Mouse (Mus musculus) bone marrow, adult 2 months (tissue): ENCODE measurements around the gene Fxyd3. TPM values are rescaled to one million over a fixed set of nuclear protein-coding genes. Genes with fewer than 3 reads are reported as not detected.
A peak's percentile ranks its signal among the peaks of the same experiment; 100 is the strongest.

Source experiments
- H3K27ac ChIP-seq: fragments of 200-500 bp; 2 replicates; pipeline ENCODE4 v1.5.1; 2012; ENCODE audit warnings: low read depth, mild to moderate bottlenecking, control low read depth, inconsistent platforms, low read length; ENCODE audit not compliant: control insufficient read depth, poor library complexity, insufficient read depth
- H3K4me1 ChIP-seq: fragments of 200-500 bp; 2 replicates; pipeline ENCODE4 v1.6.1; 2011; ENCODE audit warnings: low read length; ENCODE audit not compliant: control insufficient read depth, insufficient read depth
- H3K4me3 ChIP-seq: fragments of 200-500 bp; replicated peaks from 2 replicates; pipeline ENCODE3; 2011; ENCODE audit warnings: mild to moderate bottlenecking, low read depth, low read length, control low read depth; ENCODE audit not compliant: control insufficient read depth
- CTCF ChIP-seq: fragments of 200-500 bp; IDR thresholded peaks from 2 replicates; pipeline ENCODE4 v1.5.1; 2011; ENCODE audit warnings: low read length, control low read depth; ENCODE audit not compliant: control insufficient read depth, insufficient read depth
- POLR2A ChIP-seq: fragments of 200-500 bp; IDR thresholded peaks from 2 replicates; pipeline ENCODE4 v1.6.1; 2011; ENCODE audit warnings: low read depth, mild to moderate bottlenecking, control low read depth, low read length, borderline replicate concordance; ENCODE audit not compliant: control insufficient read depth
- WGBS: fragments of 180-500 bp; shearing (Covaris S2); methylation state at CpG from one replicate; pipeline ENCODE4 v1.1.7; 2018; 5-methylcytosine and 5-hydroxymethylcytosine counted together
- polyA plus RNA-seq: library from polyadenylated mRNA; stranded (reverse); fragments of >200 nt; gene quantifications from 2 replicates; pipeline ENCODE4 v1.2.4, GENCODE M21; 2011; ENCODE audit warnings: low replicate concordance; ENCODE audit not compliant: missing spikeins, insufficient read depth, insufficient read length

Gene Fxyd3
- polyA plus RNA-seq, 1 experiment, result not detected

GRCm38 (mm10) chr7:31116721-31117145, 40.2 kb upstream of the Fxyd3 start:
- Histone ChIP-seq H3K4me1 (no peaks in the 10 kb centered on the region), H3K4me3 (no peak overlapping the region), H3K27ac (no peak overlapping the region)
- TF ChIP-seq CTCF (no peak), POLR2A (no peak)
- WGBS, result 85% methylated on average over 16 of the region's 16 CpGs

GRCm38 (mm10) chr7:31115587-31116043, 39.1 kb upstream of the Fxyd3 start:
- Histone ChIP-seq H3K27ac (no peak overlapping the region), H3K4me1 (peaks cover 2% of the 10 kb centered on the region; the same call in 1 of the 2 replicates), H3K4me3 (no peak overlapping the region)
- TF ChIP-seq CTCF (no peak), POLR2A (no peak)
- WGBS, result 15% methylated on average over 17 of the region's 17 CpGs

GRCm38 (mm10) chr7:31115182-31115581, 38.7 kb upstream of the Fxyd3 start, which contains the start of gene Hpn:
Gene Hpn (minus strand): TSS chr7:31115290.
- H3K27ac ChIP-seq, result no peak within 1 kb of the TSS
- no peak for TF ChIP-seq CTCF
- no peak for TF ChIP-seq POLR2A
- peaks cover 2% of the 10 kb centered on the region; the same call in 1 of the 2 replicates for H3K4me1 ChIP-seq
- 61% methylated on average over 15 of the region's 15 CpGs for WGBS
- H3K4me3 ChIP-seq, result no peak within 1 kb of the TSS

GRCm38 (mm10) chr7:31114646-31115045, 38.1 kb upstream of the Fxyd3 start:
- peaks cover 2% of the 10 kb centered on the region; the same call in 1 of the 2 replicates for H3K4me1 ChIP-seq
- WGBS, result 82% methylated on average over 10 of the region's 10 CpGs
- H3K4me3 ChIP-seq, result no peak overlapping the region
- no peak overlapping the region for H3K27ac ChIP-seq
- TF ChIP-seq POLR2A (no peak), CTCF (no peak)

GRCm38 (mm10) chr7:31113800-31114199, 37.3 kb upstream of the Fxyd3 start:
- Histone ChIP-seq H3K4me1 (peaks cover 2% of the 10 kb centered on the region; the same call in 1 of the 2 replicates), H3K27ac (no peak overlapping the region), H3K4me3 (no peak overlapping the region)
- TF ChIP-seq CTCF (no peak), POLR2A (no peak)
- WGBS, result 77% methylated on average over 6 of the region's 6 CpGs

- H3K4me1 ChIP-seq, result peaks cover 2% of the 10 kb centered on the region; the same call in 1 of the 2 replicates
- 53% methylated on average over 4 of the region's 4 CpGs for WGBS
- no peak overlapping the region for H3K27ac ChIP-seq
- H3K4me3 ChIP-seq, result no peak overlapping the region
- no peak for TF ChIP-seq CTCF
- no peak for TF ChIP-seq POLR2A
Measured at GRCm38 (mm10) chr7:31112036-31112435, 35.5 kb upstream of the Fxyd3 start.

- H3K27ac ChIP-seq, result 0 out of 2 replicates have a peak overlapping the region, but pooled peaks have one; percentile 8
- WGBS, result 27% methylated on average over 15 of the region's 15 CpGs
- H3K4me1 ChIP-seq, result peaks cover 2% of the 10 kb centered on the region; the same call in 1 of the 2 replicates
- TF ChIP-seq POLR2A (no peak), CTCF (no peak)
- H3K4me3 ChIP-seq, result peak overlapping the region; percentile 1
Measured at GRCm38 (mm10) chr7:31110861-31111385, 34.4 kb upstream of the Fxyd3 start.

GRCm38 (mm10) chr7:31109796-31110195, 33.3 kb upstream of the Fxyd3 start:
- H3K27ac ChIP-seq, result peak overlapping the region; percentile 29; the same call in 1 of the 2 replicates
- peaks cover 2% of the 10 kb centered on the region; the same call in 1 of the 2 replicates for H3K4me1 ChIP-seq
- H3K4me3 ChIP-seq, result no peak overlapping the region
- whole genome bisulfite sequencing, result 54% methylated on average over 5 of the region's 5 CpGs
- TF ChIP-seq CTCF, result no peak
- no peak for TF ChIP-seq POLR2A
